Mouse (Mus musculus): ENCODE measurements around the gene Mat1a. TPM values are rescaled to one million over a fixed set of nuclear protein-coding genes. Genes with fewer than 3 reads are reported as not detected.

The Mat1a gene
- polyA plus RNA-seq, 1 experiment from 2014 or later: 3.5 TPM

GRCm38 (mm10) chr14:41146922-41147321 is 42.1 kb downstream of the Mat1a start:
- Histone ChIP-seq H3K36me3 (no peaks in the 10 kb centered on the region), H3K9me3 (no peaks in the 10 kb centered on the region), H3K4me2 (replicated peaks) (no peak overlapping the region), H3K27me3 (replicated peaks) (no peaks in the 10 kb centered on the region), H3K27ac (no peak overlapping the region), H3K4me1 (replicated peaks) (no peaks in the 10 kb centered on the region), H3K9ac (no peak overlapping the region), H3K4me3 (replicated peaks) (no peak overlapping the region)
- WGBS: 83% methylated on average over 3 of the region's 3 CpGs
- no peak for ATAC-seq

GRCm38 (mm10) chr14:41147356-41147755 is 42.5 kb downstream of the Mat1a start:
- no peaks in the 10 kb centered on the region for H3K9me3 ChIP-seq
- H3K4me3 ChIP-seq (replicated peaks): no peak overlapping the region
- WGBS: 76% methylated on average over 2 of the region's 2 CpGs
- no peak overlapping the region for H3K27ac ChIP-seq
- no peaks in the 10 kb centered on the region for H3K36me3 ChIP-seq
- H3K27me3 ChIP-seq (replicated peaks): no peaks in the 10 kb centered on the region
- H3K9ac ChIP-seq: no peak overlapping the region
- no peak overlapping the region for H3K4me2 ChIP-seq (replicated peaks)
- ATAC-seq: no peak
- H3K4me1 ChIP-seq (replicated peaks): no peaks in the 10 kb centered on the region

- Histone ChIP-seq H3K27ac (no peak within 1 kb of the TSS), H3K9ac (no peak within 1 kb of the TSS), H3K27me3 (replicated peaks) (no peaks in the 10 kb centered on the region), H3K4me1 (replicated peaks) (no peaks in the 10 kb centered on the region), H3K36me3 (no peaks in the 10 kb centered on the region), H3K9me3 (no peaks in the 10 kb centered on the region), H3K4me3 (replicated peaks) (no peak within 1 kb of the TSS), H3K4me2 (replicated peaks) (no peak within 1 kb of the TSS)
- ATAC-seq: no peak
- WGBS: 88% methylated on average over 7 of the region's 7 CpGs
These were observed 46.5 kb downstream of the Mat1a start, which contains the start of gene Mbl1 for GRCm38 (mm10) chr14:41151220-41151898. TSS of gene Mbl1 (plus strand) at chr14:41151458.

GRCm38 (mm10) chr14:41160076-41160475 is 55.2 kb downstream of the Mat1a start:
- H3K9ac ChIP-seq: no peak overlapping the region
- no peaks in the 10 kb centered on the region for H3K9me3 ChIP-seq
- no peak overlapping the region for H3K27ac ChIP-seq
- H3K27me3 ChIP-seq (replicated peaks): no peaks in the 10 kb centered on the region
- 58% methylated on average over 4 of the region's 4 CpGs for WGBS
- ATAC-seq: 0 out of 2 replicates have a peak, but pooled peaks have one; percentile 45
- no peak overlapping the region for H3K4me3 ChIP-seq (replicated peaks)
- no peak overlapping the region for H3K4me2 ChIP-seq (replicated peaks)
- H3K4me1 ChIP-seq (replicated peaks): no peaks in the 10 kb centered on the region
- no peaks in the 10 kb centered on the region for H3K36me3 ChIP-seq

GRCm38 (mm10) chr14:41160743-41161142 is 55.9 kb downstream of the Mat1a start:
- no peak for ATAC-seq

GRCm38 (mm10) chr14:41162663-41163062 is 57.8 kb downstream of the Mat1a start:
- Histone ChIP-seq H3K27me3 (replicated peaks) (no peaks in the 10 kb centered on the region), H3K4me1 (replicated peaks) (no peaks in the 10 kb centered on the region), H3K9me3 (no peaks in the 10 kb centered on the region), H3K4me2 (replicated peaks) (no peak overlapping the region), H3K36me3 (no peaks in the 10 kb centered on the region), H3K9ac (no peak overlapping the region), H3K4me3 (replicated peaks) (no peak overlapping the region), H3K27ac (no peak overlapping the region)
- WGBS: 15% methylated on average over 2 of the region's 2 CpGs
- ATAC-seq: peak; percentile 62; the same call in 1 of the 2 replicates

More at GRCm38 (mm10) chr14:41160743-41161142, 55.9 kb downstream of the Mat1a start:
- H3K27ac ChIP-seq: no peak overlapping the region
- no peaks in the 10 kb centered on the region for H3K9me3 ChIP-seq
- no peak overlapping the region for H3K4me2 ChIP-seq (replicated peaks)
- H3K4me1 ChIP-seq (replicated peaks): no peaks in the 10 kb centered on the region
- H3K9ac ChIP-seq: no peak overlapping the region
- WGBS: 32% methylated on average over 1 of the region's 1 CpGs
- no peaks in the 10 kb centered on the region for H3K27me3 ChIP-seq (replicated peaks)
- no peak overlapping the region for H3K4me3 ChIP-seq (replicated peaks)
- no peaks in the 10 kb centered on the region for H3K36me3 ChIP-seq

GRCm38 (mm10) chr14:41167278-41167677 is 62.4 kb downstream of the Mat1a start:
- no peaks in the 10 kb centered on the region for H3K27me3 ChIP-seq (replicated peaks)
- H3K4me3 ChIP-seq (replicated peaks): no peak overlapping the region
- no peak overlapping the region for H3K4me2 ChIP-seq (replicated peaks)
- H3K4me1 ChIP-seq (replicated peaks): no peaks in the 10 kb centered on the region
- 38% methylated on average over 5 of the region's 5 CpGs for whole genome bisulfite sequencing
- no peak overlapping the region for H3K27ac ChIP-seq
- no peaks in the 10 kb centered on the region for H3K36me3 ChIP-seq
- no peak overlapping the region for H3K9ac ChIP-seq
- H3K9me3 ChIP-seq: no peaks in the 10 kb centered on the region
- no peak for ATAC-seq

GRCm38 (mm10) chr14:41168567-41168966 is 63.7 kb downstream of the Mat1a start:
- no peak overlapping the region for H3K27ac ChIP-seq
- H3K36me3 ChIP-seq: no peaks in the 10 kb centered on the region
- H3K4me2 ChIP-seq (replicated peaks): no peak overlapping the region
- no peak overlapping the region for H3K9ac ChIP-seq
- H3K4me1 ChIP-seq (replicated peaks): no peaks in the 10 kb centered on the region
- WGBS: 83% methylated on average over 1 of the region's 1 CpGs
- no peak for ATAC-seq
- H3K4me3 ChIP-seq (replicated peaks): no peak overlapping the region
- H3K27me3 ChIP-seq (replicated peaks): no peaks in the 10 kb centered on the region
- no peaks in the 10 kb centered on the region for H3K9me3 ChIP-seq

- Histone ChIP-seq H3K9me3 (no peaks in the 10 kb centered on the region), H3K4me3 (replicated peaks) (no peak overlapping the region), H3K27ac (no peak overlapping the region), H3K9ac (no peak overlapping the region), H3K36me3 (no peaks in the 10 kb centered on the region), H3K27me3 (replicated peaks) (no peaks in the 10 kb centered on the region), H3K4me2 (replicated peaks) (no peak overlapping the region), H3K4me1 (replicated peaks) (no peaks in the 10 kb centered on the region)
- no peak for ATAC-seq
- 72% methylated on average over 2 of the region's 2 CpGs for WGBS
These were observed 65.7 kb downstream of the Mat1a start for GRCm38 (mm10) chr14:41170514-41170913.

Other genes starting within 250 kb of the Mat1a start
- gene Sh2d4b, start 211.8 kb upstream of the Mat1a start, polyA plus RNA-seq (2015; fragmentation: Nextera tagmentation; extraction: Ambion mirVana): 0.13 and 0.14 TPM in 2 replicates
- gene Tspan14, start 138.2 kb upstream of the Mat1a start, polyA plus RNA-seq (2015; fragmentation: Nextera tagmentation; extraction: Ambion mirVana): 56.8 and 61.0 TPM in 2 replicates
- gene Fam213a, start 91.2 kb upstream of the Mat1a start, polyA plus RNA-seq (2015; fragmentation: Nextera tagmentation; extraction: Ambion mirVana): 51.6 and 54.4 TPM in 2 replicates
- 0.42 TPM in 1 of 2 replicates, not detected in the other for gene Dydc2, start 35.8 kb upstream of the Mat1a start, polyA plus RNA-seq (2015; fragmentation: Nextera tagmentation; extraction: Ambion mirVana)
- not detected in 2 replicates for gene Dydc1, start 32.1 kb upstream of the Mat1a start, polyA plus RNA-seq (2015; fragmentation: Nextera tagmentation; extraction: Ambion mirVana)
- 0.06 TPM in 1 of 2 replicates, not detected in the other for gene Sftpa1, start 26.7 kb downstream of the Mat1a start, polyA plus RNA-seq (2015; fragmentation: Nextera tagmentation; extraction: Ambion mirVana)
- 0.36 and 0.54 TPM in 2 replicates for gene Mbl1, start 46.4 kb downstream of the Mat1a start, polyA plus RNA-seq (2015; fragmentation: Nextera tagmentation; extraction: Ambion mirVana)
- gene Sftpd, start 80.1 kb downstream of the Mat1a start, polyA plus RNA-seq (2015; fragmentation: Nextera tagmentation; extraction: Ambion mirVana): not detected in 2 replicates
- gene Gm2832, start 173.8 kb downstream of the Mat1a start, polyA plus RNA-seq (2015; fragmentation: Nextera tagmentation; extraction: Ambion mirVana): 0.08 TPM in 1 of 2 replicates, not detected in the other
- gene Gm5798, start 243.6 kb downstream of the Mat1a start, polyA plus RNA-seq (2015; fragmentation: Nextera tagmentation; extraction: Ambion mirVana): not detected in 2 replicates

Measured in intestine, embryonic 15.5 days (tissue).